Mouse (Mus musculus): ENCODE data around the gene Map7. TPM values are rescaled to one million over a fixed set of nuclear protein-coding genes. Genes with fewer than 3 reads are reported as not detected.

The Map7 gene
- polyA plus RNA-seq, 1 experiment from 2014 or later = 19.4 TPM

DNA sequence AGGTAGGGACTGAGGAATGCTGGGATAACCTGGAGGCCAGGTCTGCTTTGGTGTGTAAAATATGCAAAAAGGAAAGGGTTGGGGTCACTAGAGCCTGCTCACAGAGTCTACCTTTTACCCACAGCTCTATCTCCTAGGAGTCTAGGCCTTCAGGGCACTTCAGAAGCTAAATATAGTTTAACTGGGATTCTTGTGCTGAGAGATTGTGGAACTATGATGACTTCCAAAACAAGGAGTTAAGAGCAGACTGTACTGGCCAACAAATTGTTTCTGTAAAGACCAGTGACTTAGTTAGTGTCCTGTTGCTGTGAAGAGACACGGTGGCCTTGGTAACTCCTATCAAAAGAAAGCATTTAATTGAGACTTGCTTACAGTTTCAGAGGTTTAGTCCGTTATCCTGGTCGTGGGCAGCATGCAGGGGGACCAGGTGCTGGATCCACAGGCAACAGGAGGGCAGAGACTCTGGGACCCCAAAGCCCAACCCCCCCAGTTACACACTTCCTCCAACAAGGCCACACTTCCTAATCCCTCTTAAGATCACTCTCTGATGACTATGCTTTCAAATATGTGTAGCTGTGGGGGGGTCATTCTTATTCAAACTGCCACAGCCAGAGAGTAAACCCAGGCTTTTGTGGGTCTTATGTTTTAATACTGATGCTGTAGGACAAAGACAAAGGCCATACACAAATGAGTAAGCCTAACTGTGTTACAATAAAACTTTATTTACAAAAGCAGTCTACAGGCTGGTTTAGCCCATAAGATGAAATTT, 150.1 kb downstream of the Map7 start:
- no peak overlapping the region for H3K27ac ChIP-seq (ENCODE audit: low read length)
- H3K9me3 ChIP-seq (replicated peaks; ENCODE audit: control insufficient read depth, low read length) = no peaks in the 10 kb centered on the region
- no peak overlapping the region for H3K4me2 ChIP-seq (ENCODE audit: low read depth, low read length)
- no peaks in the 10 kb centered on the region for H3K4me1 ChIP-seq (ENCODE audit: control insufficient read depth, insufficient read depth, low read length)
- WGBS = 61% methylated on average over 3 of the region's 3 CpGs
- no peak overlapping the region for H3K9ac ChIP-seq (ENCODE audit: low read length)
- no peak for ATAC-seq (ENCODE audit: insufficient read depth, low FRiP score)
- H3K36me3 ChIP-seq (ENCODE audit: control insufficient read depth, insufficient read depth, low read length) = no peaks in the 10 kb centered on the region
- H3K27me3 ChIP-seq (ENCODE audit: control insufficient read depth, insufficient read depth, low read length) = no peaks in the 10 kb centered on the region
- H3K4me3 ChIP-seq (replicated peaks; ENCODE audit: low read length) = no peak overlapping the region

DNA sequence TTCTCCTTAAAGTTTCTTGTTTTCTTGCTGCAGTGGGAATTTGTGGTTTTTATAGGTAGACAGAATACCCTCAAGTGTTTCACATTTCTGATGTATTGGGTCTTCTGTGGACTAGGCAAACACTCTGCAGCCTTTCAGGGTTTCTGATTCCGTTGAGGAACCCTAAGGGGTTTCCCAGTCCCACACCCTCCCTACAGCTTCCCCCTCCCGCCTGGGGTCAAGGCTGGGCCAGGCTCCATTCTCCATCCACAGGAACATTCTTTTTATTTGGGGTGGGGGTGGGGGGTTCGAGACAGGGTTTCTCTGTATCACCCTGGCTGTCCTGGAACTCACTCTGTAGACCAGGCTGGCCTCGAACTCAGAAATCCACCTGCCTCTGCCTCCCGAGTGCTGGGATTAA, 150.8 kb downstream of the Map7 start:
- no peaks in the 10 kb centered on the region for H3K36me3 ChIP-seq (ENCODE audit: control insufficient read depth, insufficient read depth, low read length)
- no peak overlapping the region for H3K4me3 ChIP-seq (replicated peaks; ENCODE audit: low read length)
- H3K27me3 ChIP-seq (ENCODE audit: control insufficient read depth, insufficient read depth, low read length) = no peaks in the 10 kb centered on the region
- 72% methylated on average over 5 of the region's 5 CpGs for WGBS
- H3K27ac ChIP-seq (ENCODE audit: low read length) = no peak overlapping the region
- H3K9me3 ChIP-seq (replicated peaks; ENCODE audit: control insufficient read depth, low read length) = no peaks in the 10 kb centered on the region
- no peak overlapping the region for H3K9ac ChIP-seq (ENCODE audit: low read length)
- no peak overlapping the region for H3K4me2 ChIP-seq (ENCODE audit: low read depth, low read length)
- ATAC-seq (ENCODE audit: insufficient read depth, low FRiP score) = no peak
- H3K4me1 ChIP-seq (ENCODE audit: control insufficient read depth, insufficient read depth, low read length) = no peaks in the 10 kb centered on the region

DNA sequence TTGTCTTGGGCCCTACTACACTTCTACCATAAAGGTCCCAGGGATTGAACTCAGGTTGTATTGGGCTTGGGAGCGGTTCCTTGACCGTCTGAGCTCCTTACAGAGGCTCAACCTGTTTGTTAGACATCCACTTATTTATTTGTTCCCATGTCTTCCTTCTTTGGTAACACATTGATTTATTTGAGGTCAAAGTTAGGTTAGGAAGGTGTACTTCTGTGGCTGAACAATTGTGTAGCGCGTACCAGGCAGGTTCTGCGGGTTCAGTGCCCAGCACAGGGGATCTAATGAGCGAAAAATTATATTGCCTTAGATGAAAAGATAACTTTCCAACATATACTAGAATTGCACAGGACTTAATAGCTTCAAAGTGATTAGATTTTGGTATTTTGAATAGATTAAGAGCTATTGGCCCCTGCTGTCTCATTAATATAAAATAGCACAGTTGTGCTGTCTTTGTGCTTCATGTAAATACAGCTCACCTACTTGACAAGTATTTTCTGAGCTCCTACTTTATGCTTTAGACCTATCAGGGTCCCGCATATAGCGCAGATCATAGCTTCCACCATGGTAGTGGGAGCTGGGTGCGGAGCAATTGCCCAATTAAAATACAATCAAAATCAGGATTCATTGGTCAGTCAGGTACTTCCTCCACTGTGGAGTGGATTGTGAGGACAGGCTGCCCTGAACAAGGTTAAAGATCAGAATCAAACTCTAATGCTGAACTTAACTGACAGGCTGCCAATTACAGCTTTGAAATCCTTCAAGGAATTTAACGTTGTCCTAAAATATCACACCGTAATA, 162.9 kb downstream of the Map7 start:
- peaks cover 12% of the 10 kb centered on the region; the same call in 1 of the 2 replicates for H3K4me1 ChIP-seq (ENCODE audit: control insufficient read depth, insufficient read depth, low read length)
- H3K4me3 ChIP-seq (replicated peaks; ENCODE audit: low read length) = peak overlapping the region; percentile 87
- no peaks in the 10 kb centered on the region for H3K36me3 ChIP-seq (ENCODE audit: control insufficient read depth, insufficient read depth, low read length)
- H3K27me3 ChIP-seq (ENCODE audit: control insufficient read depth, insufficient read depth, low read length) = no peaks in the 10 kb centered on the region
- H3K4me2 ChIP-seq (ENCODE audit: low read depth, low read length) = peak overlapping the region; percentile 65
- no peaks in the 10 kb centered on the region for H3K9me3 ChIP-seq (replicated peaks; ENCODE audit: control insufficient read depth, low read length)
- peak overlapping the region; percentile 82 for H3K9ac ChIP-seq (ENCODE audit: low read length)
- ATAC-seq (ENCODE audit: insufficient read depth, low FRiP score) = no peak
- H3K27ac ChIP-seq (ENCODE audit: low read length) = peak overlapping the region; percentile 99
- WGBS = 40% methylated on average over 11 of the region's 11 CpGs

DNA sequence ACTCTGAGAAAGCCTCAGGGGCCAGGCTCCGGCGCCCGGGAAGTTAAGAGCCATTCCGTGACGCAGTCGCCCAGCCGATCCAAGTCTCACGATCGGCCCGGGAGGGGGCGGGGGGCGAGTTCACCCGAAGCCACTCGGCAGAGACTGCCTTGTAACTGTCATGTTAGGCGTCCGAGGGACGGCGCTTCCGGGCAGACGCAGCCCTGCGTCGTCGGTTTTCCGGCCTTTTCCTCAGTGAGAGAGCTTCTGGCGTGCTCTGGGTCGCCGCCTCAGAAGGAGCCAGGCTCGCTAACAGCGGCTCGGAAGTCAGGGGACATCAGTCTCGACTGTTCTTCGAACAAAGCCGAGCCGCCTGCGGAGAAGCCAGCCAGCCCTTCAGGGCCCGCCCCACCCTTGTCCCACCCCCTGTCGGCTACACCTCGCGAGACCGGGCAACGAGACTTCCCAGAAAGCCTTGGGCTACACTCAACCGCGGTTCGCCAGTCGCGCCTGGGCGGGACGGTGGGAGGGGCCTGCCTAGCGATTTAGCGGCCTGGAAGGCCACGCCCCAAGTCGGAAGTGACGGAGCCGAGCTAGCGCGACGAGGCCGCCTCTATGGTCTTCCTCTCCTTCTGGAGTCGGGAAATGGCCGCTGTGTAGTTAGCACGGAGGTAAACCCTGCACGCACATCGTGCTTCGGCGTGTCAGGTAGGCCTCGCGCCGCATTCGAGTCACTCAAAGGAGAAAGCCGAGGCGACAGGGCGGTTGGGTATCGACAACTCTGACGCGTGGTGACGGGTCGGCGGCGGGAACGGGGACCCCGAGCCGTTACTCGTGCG, 163.9 kb downstream of the Map7 start, which contains the start of gene Bclaf1:
Gene Bclaf1, plus strand, starts transcription at position 552 of the 818 bp plus-strand sequence.
- Histone ChIP-seq H3K36me3 (ENCODE audit: control insufficient read depth, insufficient read depth, low read length) (no peaks in the 10 kb centered on the region), H3K27ac (ENCODE audit: low read length) (peak within 1 kb of the TSS; percentile 99), H3K4me3 (replicated peaks; ENCODE audit: low read length) (peak within 1 kb of the TSS; percentile 87), H3K4me1 (ENCODE audit: control insufficient read depth, insufficient read depth, low read length) (peaks cover 12% of the 10 kb centered on the region; the same call in 1 of the 2 replicates), H3K9me3 (replicated peaks; ENCODE audit: control insufficient read depth, low read length) (no peaks in the 10 kb centered on the region), H3K4me2 (ENCODE audit: low read depth, low read length) (peak within 1 kb of the TSS; percentile 66), H3K27me3 (ENCODE audit: control insufficient read depth, insufficient read depth, low read length) (no peaks in the 10 kb centered on the region), H3K9ac (ENCODE audit: low read length) (peak within 1 kb of the TSS; percentile 91)
- ATAC-seq (ENCODE audit: insufficient read depth, low FRiP score) = peak; percentile 99
- WGBS = under 1% methylated on average over 84 of the region's 84 CpGs

DNA sequence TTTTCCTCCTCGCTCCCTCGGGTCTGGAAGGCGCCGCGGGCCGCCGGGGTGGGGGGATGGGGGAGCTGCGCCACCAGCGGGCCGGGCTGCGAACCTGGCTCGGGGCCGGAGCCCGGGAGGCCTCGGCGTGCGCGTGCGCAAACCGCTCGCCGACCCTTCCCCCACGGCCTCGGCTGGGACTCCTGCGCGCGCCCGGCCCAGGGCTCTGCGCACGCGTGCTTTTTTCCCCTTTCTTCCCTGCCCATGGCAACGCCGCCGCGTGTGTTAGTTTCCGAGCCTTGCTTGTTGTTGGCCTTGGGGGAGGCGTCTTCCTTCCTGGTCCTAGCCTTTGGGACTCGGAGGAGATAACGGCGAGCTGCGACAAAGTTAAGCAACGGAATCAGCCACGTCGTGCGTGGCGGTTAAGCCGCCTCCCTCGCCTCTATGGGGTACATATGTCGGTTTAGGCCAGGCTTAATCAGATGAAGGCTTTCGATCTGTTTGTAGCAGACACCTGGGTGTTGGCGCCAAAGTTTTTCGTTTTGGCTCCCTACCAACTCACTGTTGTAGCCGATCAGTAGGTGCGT, 164.5 kb downstream of the Map7 start:
- under 1% methylated on average over 48 of the region's 54 CpGs for WGBS
- Histone ChIP-seq H3K4me2 (ENCODE audit: low read depth, low read length) (peak overlapping the region; percentile 66), H3K9ac (ENCODE audit: low read length) (peak overlapping the region; percentile 91), H3K4me3 (replicated peaks; ENCODE audit: low read length) (peak overlapping the region; percentile 87), H3K9me3 (replicated peaks; ENCODE audit: control insufficient read depth, low read length) (no peaks in the 10 kb centered on the region), H3K4me1 (ENCODE audit: control insufficient read depth, insufficient read depth, low read length) (peaks cover 12% of the 10 kb centered on the region; the same call in 1 of the 2 replicates), H3K36me3 (ENCODE audit: control insufficient read depth, insufficient read depth, low read length) (no peaks in the 10 kb centered on the region), H3K27me3 (ENCODE audit: control insufficient read depth, insufficient read depth, low read length) (no peaks in the 10 kb centered on the region), H3K27ac (ENCODE audit: low read length) (peak overlapping the region; percentile 99)
- peak; percentile 73 for ATAC-seq (ENCODE audit: insufficient read depth, low FRiP score)

DNA sequence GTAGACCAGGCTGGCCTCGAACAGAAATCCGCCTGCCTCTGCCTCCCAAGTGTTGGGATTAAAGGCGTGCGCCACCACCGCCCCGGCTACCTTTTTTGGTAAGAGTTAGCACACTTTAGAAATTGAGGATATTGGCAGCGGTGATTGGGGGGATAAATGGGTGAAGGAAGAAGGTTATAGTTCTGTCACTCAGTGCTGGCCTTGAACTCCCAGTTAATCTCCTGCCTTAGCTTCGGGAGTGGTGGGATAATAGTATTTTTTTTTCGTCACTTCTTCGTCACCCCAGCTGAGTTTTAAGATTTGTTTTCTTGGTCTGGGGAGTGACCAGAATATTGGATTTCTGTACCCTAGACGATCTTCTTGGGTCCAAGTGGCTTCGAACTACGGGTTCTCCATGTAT, 165.2 kb downstream of the Map7 start:
- H3K9ac ChIP-seq (ENCODE audit: low read length) = peak overlapping the region; percentile 91
- H3K4me3 ChIP-seq (replicated peaks; ENCODE audit: low read length) = peak overlapping the region; percentile 87
- H3K4me2 ChIP-seq (ENCODE audit: low read depth, low read length) = peak overlapping the region; percentile 66
- H3K36me3 ChIP-seq (ENCODE audit: control insufficient read depth, insufficient read depth, low read length) = no peaks in the 10 kb centered on the region
- H3K27ac ChIP-seq (ENCODE audit: low read length) = no peak overlapping the region
- peaks cover 12% of the 10 kb centered on the region; the same call in 1 of the 2 replicates for H3K4me1 ChIP-seq (ENCODE audit: control insufficient read depth, insufficient read depth, low read length)
- ATAC-seq (ENCODE audit: insufficient read depth, low FRiP score) = no peak
- H3K27me3 ChIP-seq (ENCODE audit: control insufficient read depth, insufficient read depth, low read length) = no peaks in the 10 kb centered on the region
- 40% methylated on average over 13 of the region's 13 CpGs for WGBS
- H3K9me3 ChIP-seq (replicated peaks; ENCODE audit: control insufficient read depth, low read length) = no peaks in the 10 kb centered on the region

DNA sequence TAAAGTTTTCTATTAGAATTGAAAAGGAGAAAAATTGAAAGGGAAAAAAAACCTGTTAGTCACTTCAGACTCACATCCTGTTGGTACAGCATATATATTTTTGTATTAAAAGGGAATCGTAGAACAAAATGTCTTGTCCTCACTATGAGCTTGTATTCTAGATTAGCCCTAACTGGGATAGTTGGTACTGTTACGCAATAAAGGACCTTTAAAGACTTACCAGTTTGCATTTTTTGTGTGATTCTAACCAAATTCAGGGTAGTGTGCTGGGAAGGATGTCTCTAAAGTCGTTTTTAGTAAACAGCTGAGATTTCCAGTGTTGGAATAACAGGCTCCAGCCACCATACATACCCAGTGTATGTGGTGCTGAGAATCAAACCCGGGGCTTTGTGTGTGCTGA, 165.7 kb downstream of the Map7 start:
- H3K4me1 ChIP-seq (ENCODE audit: control insufficient read depth, insufficient read depth, low read length) = peaks cover 12% of the 10 kb centered on the region; the same call in 1 of the 2 replicates
- no peak overlapping the region for H3K4me3 ChIP-seq (replicated peaks; ENCODE audit: low read length)
- WGBS = 76% methylated on average over 4 of the region's 4 CpGs
- peaks cover under 1% of the 10 kb centered on the region; the same call in 1 of the 2 replicates for H3K36me3 ChIP-seq (ENCODE audit: control insufficient read depth, insufficient read depth, low read length)
- H3K27ac ChIP-seq (ENCODE audit: low read length) = no peak overlapping the region
- peak overlapping the region; percentile 66 for H3K4me2 ChIP-seq (ENCODE audit: low read depth, low read length)
- ATAC-seq (ENCODE audit: insufficient read depth, low FRiP score) = no peak
- H3K9ac ChIP-seq (ENCODE audit: low read length) = no peak overlapping the region
- no peaks in the 10 kb centered on the region for H3K27me3 ChIP-seq (ENCODE audit: control insufficient read depth, insufficient read depth, low read length)
- H3K9me3 ChIP-seq (replicated peaks; ENCODE audit: control insufficient read depth, low read length) = no peaks in the 10 kb centered on the region

DNA sequence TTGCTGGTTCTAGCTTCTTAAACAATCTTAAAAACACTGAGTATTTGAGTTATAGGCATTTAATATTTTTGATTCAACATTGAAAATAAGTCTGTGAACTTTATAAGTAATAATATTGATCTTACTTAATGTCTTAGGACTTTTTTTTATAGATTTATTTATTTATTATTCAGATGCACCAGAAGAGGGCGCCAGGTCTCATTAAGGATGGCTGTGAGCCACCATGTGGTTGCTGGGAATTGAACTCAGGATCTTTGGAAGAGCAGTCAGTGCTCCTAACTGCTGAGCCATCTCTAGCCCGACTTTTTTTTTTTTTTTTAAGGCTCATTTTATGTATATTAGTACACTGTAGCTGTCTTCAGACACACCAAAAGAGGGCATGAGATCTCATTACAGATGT, 166.5 kb downstream of the Map7 start:
- H3K4me2 ChIP-seq (ENCODE audit: low read depth, low read length) = no peak overlapping the region

More for the DNA sequence above, 166.5 kb downstream of the Map7 start:
- WGBS = 57% methylated on average over 2 of the region's 2 CpGs
- Histone ChIP-seq H3K36me3 (ENCODE audit: control insufficient read depth, insufficient read depth, low read length) (peaks cover 4% of the 10 kb centered on the region; the same call in 1 of the 2 replicates), H3K9me3 (replicated peaks; ENCODE audit: control insufficient read depth, low read length) (no peaks in the 10 kb centered on the region), H3K27ac (ENCODE audit: low read length) (no peak overlapping the region), H3K4me1 (ENCODE audit: control insufficient read depth, insufficient read depth, low read length) (peaks cover 12% of the 10 kb centered on the region; the same call in 1 of the 2 replicates), H3K27me3 (ENCODE audit: control insufficient read depth, insufficient read depth, low read length) (no peaks in the 10 kb centered on the region), H3K9ac (ENCODE audit: low read length) (no peak overlapping the region), H3K4me3 (replicated peaks; ENCODE audit: low read length) (no peak overlapping the region)
- no peak for ATAC-seq (ENCODE audit: insufficient read depth, low FRiP score)

Measured in stomach, embryonic 16.5 days (tissue).